Mouse (Mus musculus) stomach, postnatal 0 days (tissue): Measurements from ENCODE around the gene Zglp1. TPM values are rescaled to one million over a fixed set of nuclear protein-coding genes. Genes with fewer than 3 reads are reported as not detected.

ENCODE experiments used
- ATAC-seq: fragments of 200-750 bp; cut with Nextera tagmentation; 2 replicates; pipeline ENCODE4 v1.8.0; 2017; ENCODE audit not compliant: low FRiP score, low TSS enrichment
- DNase-seq: peaks from one replicate; pipeline ENCODE4 v3.0.0-alpha.2; 2016; ENCODE audit warnings: low spot score
- H3K27ac ChIP-seq: fragments of 300-500 bp; sonication (generic); replicated peaks from 2 replicates; pipeline ENCODE4 v1.5.1; 2014; ENCODE audit warnings: mild to moderate bottlenecking, control low read depth
- H3K27me3 ChIP-seq: fragments of 300-500 bp; sonication (generic); 2 replicates; pipeline ENCODE4 v1.6.1; 2014; ENCODE audit warnings: low read length; ENCODE audit not compliant: control insufficient read depth, insufficient read depth
- H3K36me3 ChIP-seq: fragments of 300-500 bp; sonication (generic); 2 replicates; pipeline ENCODE4 v1.6.1; 2014; ENCODE audit warnings: low read length, mixed read lengths; ENCODE audit not compliant: control insufficient read depth, insufficient read depth
- H3K4me1 ChIP-seq: fragments of 300-500 bp; sonication (generic); replicated peaks from 2 replicates; pipeline ENCODE4 v1.6.1; 2014; ENCODE audit warnings: antibody characterized with exemption; ENCODE audit not compliant: control insufficient read depth, insufficient read depth
- H3K4me2 ChIP-seq: fragments of 300-500 bp; sonication (generic); replicated peaks from 2 replicates; pipeline ENCODE4 v1.6.1; 2014; ENCODE audit warnings: low read depth, mild to moderate bottlenecking, control low read depth, moderate library complexity
- H3K4me3 ChIP-seq: fragments of 300-500 bp; sonication (generic); 2 replicates; pipeline ENCODE4 v1.5.1; 2014; ENCODE audit warnings: low read depth, low read length, control low read depth
- H3K9ac ChIP-seq: fragments of 300-500 bp; sonication (generic); 2 replicates; pipeline ENCODE4 v1.6.1; 2014; ENCODE audit warnings: mild to moderate bottlenecking, low read length, control low read depth, mixed read lengths
- H3K9me3 ChIP-seq: fragments of 300-500 bp; sonication (generic); 2 replicates; pipeline ENCODE4 v1.6.1; 2016; ENCODE audit warnings: low read length; ENCODE audit not compliant: control insufficient read depth
- CTCF ChIP-seq: IDR thresholded peaks from 2 replicates; pipeline ENCODE4 v1.5.1; 2016; ENCODE audit warnings: antibody characterized with exemption, low read depth, mild to moderate bottlenecking, moderate library complexity
- EP300 ChIP-seq: optimal IDR thresholded peaks from 2 replicates; pipeline ENCODE3; 2016; ENCODE audit warnings: antibody characterized with exemption
- WGBS: fragments of 180-500 bp; shearing (Covaris S2); extraction: QIAGEN DNeasy Blood & Tissue Kit; methylation state at CpG from one replicate; pipeline ENCODE4 v1.1.7; 2014; 5-methylcytosine and 5-hydroxymethylcytosine counted together
- polyA plus RNA-seq: library from polyadenylated mRNA; unstranded; fragments of >200 nt; fragmentation: Nextera tagmentation; extraction: Ambion mirVana; gene quantifications from 2 replicates; pipeline ENCODE4 v1.2.1, GENCODE M21; 2015

Gene Zglp1
- polyA plus RNA-seq, 1 experiment from 2014 or later = not detected

DNA sequence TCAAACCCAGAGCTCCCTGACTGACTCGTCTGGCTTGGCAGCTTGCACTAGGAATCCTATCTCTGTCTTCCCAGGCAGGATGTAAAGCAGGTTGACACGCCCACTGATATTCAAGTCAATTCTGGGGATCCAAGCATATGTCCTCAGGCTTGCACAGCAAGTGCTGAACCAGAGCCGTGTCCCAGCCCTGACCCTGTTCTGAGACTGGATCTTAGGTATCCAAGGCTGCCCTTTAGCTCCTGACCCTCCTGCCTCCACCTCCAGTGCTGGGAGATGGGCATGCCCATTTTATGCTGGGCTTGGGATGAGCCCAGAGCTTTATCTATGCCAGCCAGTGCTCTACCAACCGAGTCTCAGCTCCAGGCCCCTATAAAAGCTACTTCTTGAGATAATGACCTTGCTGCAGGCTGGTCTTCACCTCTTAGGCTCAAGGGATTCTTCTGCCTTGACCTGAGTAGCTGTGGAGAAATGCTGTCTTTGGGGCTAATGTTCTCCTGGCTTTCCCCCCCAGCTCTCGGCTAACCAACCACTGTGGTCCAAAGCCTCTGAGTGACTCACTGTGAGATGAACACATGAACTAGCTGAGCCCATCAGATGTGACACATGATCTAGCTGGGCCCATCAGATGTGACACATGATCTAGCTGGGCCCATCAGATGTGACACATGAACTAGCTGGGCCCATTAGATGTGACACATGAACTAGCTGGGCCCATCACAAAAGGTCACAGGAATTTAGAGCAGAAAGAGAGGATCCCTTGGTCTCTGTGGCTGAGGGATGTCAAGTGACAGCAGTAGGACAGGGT is 39.1 kb upstream of the Zglp1 start:
- ATAC-seq = no peak

DNA sequence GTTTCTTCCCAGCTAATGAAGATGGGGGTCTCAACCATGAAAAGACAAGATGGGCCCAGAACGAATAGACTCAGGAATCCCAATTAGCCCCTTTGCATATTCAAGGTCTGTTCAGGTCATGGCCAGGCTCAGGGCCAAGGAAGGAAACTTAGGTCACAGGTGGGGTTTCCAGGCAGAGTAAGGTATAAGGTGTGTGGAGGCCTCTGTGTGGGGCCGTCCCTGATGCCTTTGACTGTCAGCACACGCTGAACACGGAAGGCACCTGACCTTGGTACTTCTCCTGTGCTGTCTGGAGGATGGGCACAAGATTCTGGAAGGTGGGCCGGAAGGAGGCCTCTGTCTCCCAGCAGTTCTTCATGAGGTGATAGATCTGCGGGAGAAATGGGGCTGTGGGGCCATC is 37.9 kb upstream of the Zglp1 start:
- no peak for ATAC-seq
- 79% methylated on average over 6 of the region's 6 CpGs for WGBS
- TF ChIP-seq EP300 = no peak
- TF ChIP-seq CTCF = no peak

More for the DNA sequence above, 39.1 kb upstream of the Zglp1 start:
- DNase-seq = no peak
- TF ChIP-seq CTCF = no peak
- no peak for TF ChIP-seq EP300
- H3K4me3 ChIP-seq = no peak overlapping the region
- H3K4me1 ChIP-seq = no peaks in the 10 kb centered on the region
- H3K27me3 ChIP-seq = no peaks in the 10 kb centered on the region
- no peak overlapping the region for H3K9ac ChIP-seq
- no peak overlapping the region for H3K4me2 ChIP-seq
- no peaks in the 10 kb centered on the region for H3K9me3 ChIP-seq
- H3K27ac ChIP-seq = no peak overlapping the region
- H3K36me3 ChIP-seq = peaks cover 2% of the 10 kb centered on the region; the same call in 1 of the 2 replicates
- 61% methylated on average over 5 of the region's 5 CpGs for WGBS

DNA sequence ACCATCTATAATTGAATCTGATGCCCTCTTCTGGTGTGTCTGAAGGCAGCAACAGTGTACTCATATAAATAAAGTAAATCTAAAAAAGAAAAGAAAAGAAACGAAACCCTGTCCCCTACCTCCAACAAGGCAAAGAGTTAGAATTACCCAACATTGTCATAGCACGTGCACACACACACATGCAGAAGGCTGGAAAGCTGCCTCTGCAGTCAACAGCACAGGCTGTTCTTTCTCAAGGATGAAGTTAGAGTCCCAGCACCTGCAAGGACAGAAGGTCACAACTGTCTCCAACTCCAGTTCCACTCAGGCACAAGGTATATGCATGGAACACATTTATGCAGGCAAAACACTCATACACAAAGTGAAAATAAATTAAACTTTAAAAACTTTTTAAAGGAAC is 35.2 kb upstream of the Zglp1 start:
- ATAC-seq (no peak), DNase-seq (no peak)
- TF ChIP-seq CTCF = no peak
- no peak for TF ChIP-seq EP300
- Histone ChIP-seq H3K4me3 (no peak overlapping the region), H3K9ac (no peak overlapping the region), H3K36me3 (no peaks in the 10 kb centered on the region), H3K27me3 (no peaks in the 10 kb centered on the region), H3K4me2 (no peak overlapping the region), H3K27ac (no peak overlapping the region), H3K4me1 (no peaks in the 10 kb centered on the region), H3K9me3 (no peaks in the 10 kb centered on the region)
- WGBS = 81% methylated on average over 2 of the region's 2 CpGs

More for the DNA sequence above, 37.9 kb upstream of the Zglp1 start:
- Histone ChIP-seq H3K4me3 (no peak overlapping the region), H3K4me2 (no peak overlapping the region), H3K9me3 (no peaks in the 10 kb centered on the region), H3K27me3 (no peaks in the 10 kb centered on the region), H3K36me3 (no peaks in the 10 kb centered on the region; the same call in 1 of the 2 replicates), H3K4me1 (no peaks in the 10 kb centered on the region), H3K9ac (no peak overlapping the region), H3K27ac (no peak overlapping the region)
- no peak for DNase-seq

- no peaks in the 10 kb centered on the region for H3K36me3 ChIP-seq
- no peak for DNase-seq
- no peaks in the 10 kb centered on the region for H3K4me1 ChIP-seq
- no peak overlapping the region for H3K4me2 ChIP-seq
- no peaks in the 10 kb centered on the region for H3K27me3 ChIP-seq
- WGBS = 35% methylated on average over 15 of the region's 15 CpGs
- ATAC-seq = no peak
- H3K27ac ChIP-seq = no peak overlapping the region
- H3K9ac ChIP-seq = no peak overlapping the region; the same call in 1 of the 2 replicates
- H3K4me3 ChIP-seq = no peak overlapping the region
- H3K9me3 ChIP-seq = no peaks in the 10 kb centered on the region
- TF ChIP-seq EP300 (no peak), CTCF (no peak)
Observed at GRCm38 (mm10) chr9:21100447-21101161, 33.7 kb upstream of the Zglp1 start.

DNA sequence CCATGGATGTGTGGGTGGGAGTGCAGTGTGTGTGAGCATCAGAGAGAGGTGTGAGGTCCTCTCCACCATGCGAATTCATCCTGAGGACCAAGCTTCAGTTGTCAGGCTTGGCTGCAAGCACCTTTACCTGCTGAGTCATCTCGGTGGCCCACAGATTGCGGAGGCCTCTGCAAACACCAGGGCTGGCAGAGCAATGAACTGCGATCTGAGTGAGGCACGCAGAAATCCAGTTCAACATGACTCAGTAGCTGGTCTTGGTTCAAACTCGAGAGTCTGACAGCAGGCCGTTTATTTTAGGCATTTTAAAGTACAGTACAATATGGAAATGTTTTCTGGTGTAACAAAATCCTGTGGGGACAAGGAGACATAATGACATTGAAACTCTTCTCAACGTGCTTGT is 30.9 kb upstream of the Zglp1 start:
- WGBS = 48% methylated on average over 8 of the region's 8 CpGs
- no peak overlapping the region for H3K4me2 ChIP-seq
- ATAC-seq (peak; percentile 82), DNase-seq (peak; percentile 76)
- no peaks in the 10 kb centered on the region for H3K9me3 ChIP-seq
- H3K27ac ChIP-seq = no peak overlapping the region
- no peaks in the 10 kb centered on the region for H3K36me3 ChIP-seq
- no peak overlapping the region for H3K4me3 ChIP-seq
- no peaks in the 10 kb centered on the region for H3K27me3 ChIP-seq
- TF ChIP-seq EP300 (no peak), CTCF (no peak)
- H3K9ac ChIP-seq = no peak overlapping the region
- H3K4me1 ChIP-seq = no peaks in the 10 kb centered on the region

- no peaks in the 10 kb centered on the region for H3K36me3 ChIP-seq
- TF ChIP-seq EP300 = no peak
- no peak for TF ChIP-seq CTCF
- no peaks in the 10 kb centered on the region for H3K9me3 ChIP-seq
- no peak for DNase-seq
- ATAC-seq = no peak
- H3K4me3 ChIP-seq = no peak overlapping the region
- H3K9ac ChIP-seq = no peak overlapping the region
- no peaks in the 10 kb centered on the region for H3K27me3 ChIP-seq
- no peak overlapping the region for H3K4me2 ChIP-seq
- WGBS = 91% methylated on average over 4 of the region's 4 CpGs
- H3K4me1 ChIP-seq = no peaks in the 10 kb centered on the region
- no peak overlapping the region for H3K27ac ChIP-seq
Observed at GRCm38 (mm10) chr9:21095958-21096357, 29.1 kb upstream of the Zglp1 start.
